Mouse (Mus musculus) liver, embryonic 11.5 days (tissue): ENCODE results near the gene Art3. TPM values are rescaled to one million over a fixed set of nuclear protein-coding genes. Genes with fewer than 3 reads are reported as not detected.
A peak's percentile ranks its signal among the peaks of the same experiment; 100 is the strongest.

ENCODE experiments used
- ATAC-seq: fragments of 200-750 bp; cut with Nextera tagmentation; replicated peaks from 2 replicates; pipeline ENCODE4 v1.8.0; 2017; ENCODE audit warnings: moderate number of reproducible peaks, mild to moderate bottlenecking, moderate TSS enrichment, moderate library complexity; ENCODE audit not compliant: low FRiP score
- DNase-seq: peaks from one replicate; pipeline ENCODE4 v3.0.0-alpha.2; 2017; ENCODE audit warnings: low spot score
- H3K27ac ChIP-seq: fragments of 300-500 bp; sonication (generic); 2 replicates; pipeline ENCODE4 v1.5.1; 2014; ENCODE audit warnings: mild to moderate bottlenecking, low read depth, low read length, control low read depth
- H3K27me3 ChIP-seq: fragments of 300-500 bp; sonication (generic); replicated peaks from 2 replicates; pipeline ENCODE4 v1.6.1; 2014; ENCODE audit warnings: low read length, mixed read lengths; ENCODE audit not compliant: control insufficient read depth, insufficient read depth
- H3K36me3 ChIP-seq: fragments of 300-500 bp; sonication (generic); 2 replicates; pipeline ENCODE4 v1.6.1; 2014; ENCODE audit warnings: mild to moderate bottlenecking, low read length, moderate library complexity, mixed read lengths; ENCODE audit not compliant: control insufficient read depth, insufficient read depth
- H3K4me1 ChIP-seq: fragments of 300-500 bp; sonication (generic); replicated peaks from 2 replicates; pipeline ENCODE4 v1.6.1; 2014; ENCODE audit warnings: low read length, mixed read lengths; ENCODE audit not compliant: control insufficient read depth, insufficient read depth
- H3K4me2 ChIP-seq: fragments of 300-500 bp; sonication (generic); 2 replicates; pipeline ENCODE4 v1.6.1; 2014; ENCODE audit warnings: mild to moderate bottlenecking, control low read depth, moderate library complexity
- H3K4me3 ChIP-seq: fragments of 300-500 bp; sonication (generic); 2 replicates; pipeline ENCODE4 v1.5.1; 2014; ENCODE audit warnings: low read depth, low read length, control low read depth
- H3K9ac ChIP-seq: fragments of 300-500 bp; sonication (generic); 2 replicates; pipeline ENCODE4 v1.6.1; 2014; ENCODE audit warnings: low read depth, low read length, control low read depth
- H3K9me3 ChIP-seq: fragments of 300-500 bp; sonication (generic); 2 replicates; pipeline ENCODE4 v1.6.1; 2016; ENCODE audit warnings: low read length, inconsistent platforms, mixed read lengths; ENCODE audit not compliant: control insufficient read depth
- WGBS: fragments of 180-500 bp; shearing (Covaris S2); extraction: QIAGEN DNeasy Blood & Tissue Kit; methylation state at CpG from one replicate; pipeline ENCODE4 v1.1.7; 2014; 5-methylcytosine and 5-hydroxymethylcytosine counted together
- polyA plus RNA-seq: library from polyadenylated mRNA; unstranded; fragments of >200 nt; fragmentation: Nextera tagmentation; extraction: Ambion mirVana; gene quantifications from 2 replicates; pipeline ENCODE4 v1.2.1, GENCODE M21; 2014

Gene Art3
- polyA plus RNA-seq, 1 experiment from 2014 or later, result 1.8 TPM

- Histone ChIP-seq H3K4me2 (no peak overlapping the region), H3K9ac (no peak overlapping the region), H3K27me3 (no peaks in the 10 kb centered on the region), H3K9me3 (no peaks in the 10 kb centered on the region), H3K27ac (no peak overlapping the region), H3K36me3 (no peaks in the 10 kb centered on the region), H3K4me1 (peaks cover 15% of the 10 kb centered on the region), H3K4me3 (no peak overlapping the region)
- 47% methylated on average over 13 of the region's 13 CpGs for WGBS
- no peak for ATAC-seq
- no peak for DNase-seq
These were observed 45.3 kb downstream of the Art3 start for GRCm38 (mm10) chr5:92376795-92377405.

DNA sequence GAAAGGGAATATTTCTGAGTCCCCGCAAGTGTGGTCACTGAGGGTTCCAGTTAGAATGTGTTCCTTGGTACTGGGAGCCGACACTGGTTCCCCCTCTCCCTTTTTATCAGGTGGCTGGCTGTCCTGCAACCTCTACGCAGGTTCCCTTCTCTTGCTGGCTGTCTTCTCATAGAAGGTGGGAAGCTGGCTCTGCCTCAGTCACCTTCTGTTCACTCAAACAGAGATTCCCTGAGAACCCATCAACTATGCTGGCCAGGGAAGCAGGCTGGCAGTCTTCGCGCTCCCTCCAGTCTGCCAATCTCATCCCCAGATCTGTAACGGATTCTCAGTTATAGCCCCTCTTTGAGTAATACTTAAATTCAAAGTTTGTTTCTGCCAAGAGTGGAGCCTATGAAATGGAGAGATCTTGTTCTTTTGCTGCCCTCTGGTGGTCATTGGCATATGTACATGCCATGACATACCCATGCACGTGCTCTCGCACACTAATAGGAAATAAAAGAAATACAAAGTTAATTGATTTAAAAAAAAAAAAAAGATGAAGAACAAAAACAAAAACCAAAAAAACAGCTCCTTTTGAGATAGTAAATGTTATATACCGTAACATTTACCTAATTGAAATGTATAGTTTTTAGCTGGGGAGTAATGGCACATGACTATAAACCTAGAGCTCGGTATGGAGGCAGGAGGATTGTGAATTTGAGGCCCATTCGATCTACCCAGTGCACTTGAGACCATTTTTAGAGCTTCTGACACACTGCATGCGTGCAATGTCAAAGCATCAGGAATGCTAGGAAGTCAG, 50.1 kb downstream of the Art3 start:
- H3K9ac ChIP-seq, result no peak overlapping the region
- ATAC-seq, result peak; percentile 70
- no peak for DNase-seq
- H3K27ac ChIP-seq, result no peak overlapping the region; the same call in 1 of the 2 replicates
- no peaks in the 10 kb centered on the region for H3K36me3 ChIP-seq
- H3K4me2 ChIP-seq, result no peak overlapping the region
- H3K4me1 ChIP-seq, result peaks cover 2% of the 10 kb centered on the region; the same call in 1 of the 2 replicates
- H3K4me3 ChIP-seq, result no peak overlapping the region
- no peaks in the 10 kb centered on the region for H3K9me3 ChIP-seq
- WGBS, result 27% methylated on average over 12 of the region's 12 CpGs
- no peaks in the 10 kb centered on the region for H3K27me3 ChIP-seq

GRCm38 (mm10) chr5:92382349-92382679, 50.7 kb downstream of the Art3 start:
- no peak overlapping the region for H3K4me3 ChIP-seq
- DNase-seq, result no peak
- no peaks in the 10 kb centered on the region for H3K36me3 ChIP-seq
- H3K4me2 ChIP-seq, result no peak overlapping the region
- H3K27me3 ChIP-seq, result no peaks in the 10 kb centered on the region
- H3K4me1 ChIP-seq, result peaks cover 2% of the 10 kb centered on the region; the same call in 1 of the 2 replicates
- WGBS, result 52% methylated on average over 9 of the region's 9 CpGs
- no peak overlapping the region for H3K9ac ChIP-seq
- no peak for ATAC-seq
- no peaks in the 10 kb centered on the region for H3K9me3 ChIP-seq
- H3K27ac ChIP-seq, result no peak overlapping the region

GRCm38 (mm10) chr5:92383747-92384146, 52.1 kb downstream of the Art3 start:
- Histone ChIP-seq H3K9ac (no peak overlapping the region), H3K27ac (no peak overlapping the region), H3K4me3 (no peak overlapping the region), H3K27me3 (peaks cover 2% of the 10 kb centered on the region; the same call in 1 of the 2 replicates), H3K9me3 (no peaks in the 10 kb centered on the region), H3K4me1 (peaks cover 2% of the 10 kb centered on the region; the same call in 1 of the 2 replicates), H3K4me2 (no peak overlapping the region), H3K36me3 (no peaks in the 10 kb centered on the region)
- DNase-seq (no peak), ATAC-seq (no peak)
- 78% methylated on average over 7 of the region's 7 CpGs for WGBS

GRCm38 (mm10) chr5:92384855-92385254, 53.2 kb downstream of the Art3 start:
- Histone ChIP-seq H3K4me1 (peaks cover 2% of the 10 kb centered on the region; the same call in 1 of the 2 replicates), H3K27me3 (peaks cover 5% of the 10 kb centered on the region), H3K9ac (no peak overlapping the region), H3K4me3 (no peak overlapping the region), H3K36me3 (no peaks in the 10 kb centered on the region), H3K4me2 (no peak overlapping the region), H3K9me3 (no peaks in the 10 kb centered on the region), H3K27ac (no peak overlapping the region)
- peak; percentile 46; the same call in 1 of the 2 replicates for ATAC-seq
- no peak for DNase-seq
- WGBS, result 36% methylated on average over 7 of the region's 7 CpGs

GRCm38 (mm10) chr5:92386102-92386501, 54.5 kb downstream of the Art3 start:
- peaks cover 2% of the 10 kb centered on the region; the same call in 1 of the 2 replicates for H3K4me1 ChIP-seq
- peaks cover 15% of the 10 kb centered on the region for H3K27me3 ChIP-seq
- DNase-seq (no peak), ATAC-seq (no peak)
- 72% methylated on average over 5 of the region's 5 CpGs for WGBS
- H3K36me3 ChIP-seq, result no peaks in the 10 kb centered on the region
- no peak overlapping the region for H3K4me3 ChIP-seq
- H3K4me2 ChIP-seq, result no peak overlapping the region
- H3K27ac ChIP-seq, result no peak overlapping the region
- no peak overlapping the region for H3K9ac ChIP-seq
- H3K9me3 ChIP-seq, result no peaks in the 10 kb centered on the region

DNA sequence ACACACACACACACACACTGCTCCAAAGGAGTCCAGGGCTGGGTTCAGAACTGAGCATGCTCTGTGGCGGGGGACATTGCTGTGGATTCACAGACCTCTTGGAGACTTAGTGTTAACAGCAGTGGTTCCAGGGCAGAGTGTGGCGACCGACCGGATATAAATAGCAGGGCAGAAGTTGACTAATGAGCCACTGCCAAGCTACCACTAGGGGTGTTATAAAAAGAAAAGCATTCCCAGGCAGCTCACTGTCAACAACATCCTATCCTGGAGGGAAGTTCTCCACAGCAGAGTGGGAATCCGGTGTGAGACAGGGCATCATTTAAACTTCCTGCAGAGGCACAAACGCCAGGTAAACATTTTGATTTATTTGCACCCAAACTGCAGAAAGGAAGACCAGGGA, 55.0 kb downstream of the Art3 start:
- no peak overlapping the region for H3K4me3 ChIP-seq

GRCm38 (mm10) chr5:92387433-92387832, 55.8 kb downstream of the Art3 start:
- Histone ChIP-seq H3K27me3 (peaks cover 29% of the 10 kb centered on the region), H3K4me2 (no peak overlapping the region), H3K9ac (no peak overlapping the region), H3K27ac (no peak overlapping the region), H3K4me1 (peaks cover 2% of the 10 kb centered on the region; the same call in 1 of the 2 replicates), H3K36me3 (no peaks in the 10 kb centered on the region), H3K4me3 (no peak overlapping the region), H3K9me3 (no peaks in the 10 kb centered on the region)
- DNase-seq (no peak), ATAC-seq (no peak)
- 71% methylated on average over 11 of the region's 11 CpGs for WGBS

More for the DNA sequence above, 55.0 kb downstream of the Art3 start:
- Histone ChIP-seq H3K4me2 (no peak overlapping the region), H3K9me3 (no peaks in the 10 kb centered on the region), H3K4me1 (peaks cover 2% of the 10 kb centered on the region; the same call in 1 of the 2 replicates), H3K27ac (no peak overlapping the region), H3K27me3 (peaks cover 21% of the 10 kb centered on the region), H3K36me3 (no peaks in the 10 kb centered on the region), H3K9ac (no peak overlapping the region)
- 0 out of 2 replicates have a peak, but pooled peaks have one; percentile 32 for ATAC-seq
- 28% methylated on average over 6 of the region's 6 CpGs for WGBS
- DNase-seq, result no peak
